Mouse (Mus musculus) Muller cell, postnatal 12 days (primary cell): ENCODE measurements around the gene Ndufb10.
A peak's percentile ranks its signal among the peaks of the same experiment; 100 is the strongest.

Experiments
- DNase-seq: peaks from one replicate; pipeline ENCODE4 v3.0.0-alpha.2; 2015; ENCODE audit errors: inconsistent ontology term

Gene Ndufb10

GRCm38 (mm10) chr17:24706982-24707800 is 17.1 kb downstream of the Ndufb10 start, which contains the start of gene Tbl3:
Gene Tbl3, minus strand, starts transcription at chr17:24707660.
- DNase-seq, result peak; percentile 89

GRCm38 (mm10) chr17:24705821-24706220 is 18.5 kb downstream of the Ndufb10 start:
- DNase-seq, result no peak

- DNase-seq, result no peak
These were observed 23.0 kb downstream of the Ndufb10 start for GRCm38 (mm10) chr17:24701251-24701650.

- DNase-seq, result no peak
These were observed 24.8 kb downstream of the Ndufb10 start for GRCm38 (mm10) chr17:24699473-24699872.

- no peak for DNase-seq
These were observed 25.6 kb downstream of the Ndufb10 start for GRCm38 (mm10) chr17:24698715-24699114.

- DNase-seq, result peak; percentile 54
These were observed 26.3 kb downstream of the Ndufb10 start for GRCm38 (mm10) chr17:24697985-24698384.

- DNase-seq, result peak; percentile 94
These were observed 28.1 kb downstream of the Ndufb10 start, which contains the start of the genes Gfer and Noxo1 for GRCm38 (mm10) chr17:24696011-24696697. Gene Gfer, minus strand, starts transcription at chr17:24696156. Gene Noxo1, plus strand, starts transcription at chr17:24696234.

- no peak for DNase-seq
These were observed 28.8 kb downstream of the Ndufb10 start for GRCm38 (mm10) chr17:24695326-24696010.

- no peak for DNase-seq
These were observed 31.9 kb downstream of the Ndufb10 start for GRCm38 (mm10) chr17:24692385-24692784.

- DNase-seq, result peak; percentile 49
These were observed 34.8 kb downstream of the Ndufb10 start, which contains the start of gene Syngr3 for GRCm38 (mm10) chr17:24689251-24690081. Gene Syngr3, minus strand, starts transcription at chr17:24689955.

- DNase-seq, result no peak
These were observed 36.7 kb downstream of the Ndufb10 start for GRCm38 (mm10) chr17:24687599-24687998.

- peak; percentile 68 for DNase-seq
These were observed 37.1 kb downstream of the Ndufb10 start for GRCm38 (mm10) chr17:24687146-24687595.

- peak; percentile 30 for DNase-seq
These were observed 37.8 kb downstream of the Ndufb10 start for GRCm38 (mm10) chr17:24686514-24686913.

- no peak for DNase-seq
These were observed 46.7 kb downstream of the Ndufb10 start for GRCm38 (mm10) chr17:24677500-24678080.

- no peak for DNase-seq
These were observed 47.4 kb downstream of the Ndufb10 start for GRCm38 (mm10) chr17:24676877-24677276.

GRCm38 (mm10) chr17:24676187-24676586 is 48.1 kb downstream of the Ndufb10 start:
- DNase-seq, result peak; percentile 30

GRCm38 (mm10) chr17:24674277-24674676 is 50.0 kb downstream of the Ndufb10 start:
- no peak for DNase-seq

- peak; percentile 66 for DNase-seq
These were observed 52.1 kb downstream of the Ndufb10 start for GRCm38 (mm10) chr17:24672141-24672540.
